Mouse (Mus musculus) spleen, adult 2 months (tissue): Measurements from ENCODE around the gene Rtf2.

Source experiments
- CTCF ChIP-seq: fragments of 200-500 bp; IDR thresholded peaks from 2 replicates; pipeline ENCODE4 v1.5.1; 2011; ENCODE audit warnings: mild to moderate bottlenecking, inconsistent platforms; ENCODE audit not compliant: insufficient read depth, insufficient read length, insufficient replicate concordance; ENCODE audit errors: extremely low read depth
- POLR2A ChIP-seq: fragments of 200-500 bp; IDR thresholded peaks from 2 replicates; pipeline ENCODE4 v1.6.1; 2011; ENCODE audit warnings: low read depth, low read length, inconsistent platforms

- TF ChIP-seq CTCF: no peak
- TF ChIP-seq POLR2A: no peak
Observed at GRCm38 (mm10) chr2:172481654-172482385, 41.5 kb downstream of the Rtf2 start.
